Mouse (Mus musculus): ENCODE data around the gene Cnnm4.

Gene Cnnm4

GRCm38 (mm10) chr1:36473211-36473780 is 1.9 kb downstream of the Cnnm4 start:
- DNase-seq (ENCODE audit: low spot score in 2 of 2): no peak

GRCm38 (mm10) chr1:36474646-36475045 is 3.2 kb downstream of the Cnnm4 start:
- no peak for DNase-seq (ENCODE audit: low spot score in 2 of 2)

DNA sequence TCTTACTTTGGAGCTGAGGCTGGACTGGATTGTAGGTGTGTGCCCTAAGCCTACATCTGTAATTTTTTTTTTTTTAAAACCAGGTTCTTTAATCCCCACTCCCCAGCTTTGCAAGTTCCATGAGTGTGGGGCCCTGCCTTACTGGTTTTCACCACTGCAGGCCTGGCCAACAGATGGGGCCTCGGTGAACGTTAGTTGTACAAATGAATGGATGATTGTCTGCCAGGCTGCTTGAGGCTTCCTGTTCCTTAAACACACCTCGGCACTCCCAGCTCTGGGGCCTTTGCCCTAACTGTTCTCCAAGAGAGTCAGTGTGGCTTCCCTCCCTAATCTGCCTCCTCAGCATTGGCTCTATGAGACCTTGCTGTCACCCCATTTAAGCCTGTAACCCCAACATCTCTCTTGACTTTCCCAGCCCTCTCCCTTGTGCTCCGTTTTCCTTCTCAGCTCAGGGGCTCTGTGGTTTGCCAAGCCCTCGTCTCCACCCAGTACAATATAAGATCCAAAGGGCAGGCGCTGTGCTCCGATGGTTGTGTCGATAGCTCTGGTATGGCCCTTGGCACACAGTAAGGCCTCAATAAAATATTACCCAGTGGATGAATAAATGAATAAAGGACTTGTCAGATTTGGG is 4.2 kb downstream of the Cnnm4 start:
- no peak for DNase-seq (ENCODE audit: low spot score in 2 of 2)

DNA sequence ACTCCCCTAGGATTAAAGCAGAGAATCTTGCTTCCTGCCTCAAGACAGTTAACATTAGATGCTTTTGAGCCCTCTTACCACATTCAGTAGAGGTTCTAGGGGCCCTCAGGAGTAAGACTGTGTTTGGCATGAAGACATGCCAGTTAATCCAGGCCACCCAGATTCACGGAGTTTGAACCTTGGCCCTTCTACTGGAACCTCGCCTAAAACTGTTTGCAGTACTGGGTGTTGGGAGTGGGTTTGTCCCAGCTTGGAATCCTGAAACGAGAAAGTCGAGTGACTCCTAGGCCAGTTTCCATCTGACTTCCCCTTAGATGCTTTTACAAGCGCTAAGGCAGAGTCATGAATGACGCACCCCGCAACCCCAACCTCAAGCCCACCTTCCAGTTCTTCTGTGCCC is 5.0 kb downstream of the Cnnm4 start:
- DNase-seq (ENCODE audit: low spot score in 2 of 2): no peak

DNA sequence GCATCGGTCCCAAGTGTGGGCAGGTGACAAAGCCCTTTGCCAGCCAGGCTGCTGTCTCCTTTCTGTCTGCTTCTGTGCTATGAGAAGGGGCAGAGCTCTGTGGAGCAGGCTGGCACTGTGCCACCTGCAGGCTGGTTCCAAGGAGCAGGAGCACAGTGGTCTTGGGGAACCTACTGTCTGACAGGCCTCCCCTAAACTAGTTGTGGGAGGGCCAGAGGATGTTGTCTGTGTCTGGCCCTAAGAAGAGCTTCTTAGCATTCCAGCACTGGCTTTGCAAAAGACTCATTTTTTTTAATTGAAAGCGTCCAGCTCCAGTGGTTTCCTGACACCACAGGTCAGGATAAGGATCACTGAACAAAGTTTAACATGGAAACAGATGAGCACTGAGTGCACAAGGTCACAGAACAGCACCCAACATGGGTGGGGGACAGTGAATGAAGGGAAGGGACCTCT is 6.9 kb downstream of the Cnnm4 start:
- DNase-seq (ENCODE audit: low spot score in 2 of 2): no peak

- no peak for DNase-seq (ENCODE audit: low spot score in 2 of 2)
These were observed 8.8 kb downstream of the Cnnm4 start for GRCm38 (mm10) chr1:36479903-36480899.

DNA sequence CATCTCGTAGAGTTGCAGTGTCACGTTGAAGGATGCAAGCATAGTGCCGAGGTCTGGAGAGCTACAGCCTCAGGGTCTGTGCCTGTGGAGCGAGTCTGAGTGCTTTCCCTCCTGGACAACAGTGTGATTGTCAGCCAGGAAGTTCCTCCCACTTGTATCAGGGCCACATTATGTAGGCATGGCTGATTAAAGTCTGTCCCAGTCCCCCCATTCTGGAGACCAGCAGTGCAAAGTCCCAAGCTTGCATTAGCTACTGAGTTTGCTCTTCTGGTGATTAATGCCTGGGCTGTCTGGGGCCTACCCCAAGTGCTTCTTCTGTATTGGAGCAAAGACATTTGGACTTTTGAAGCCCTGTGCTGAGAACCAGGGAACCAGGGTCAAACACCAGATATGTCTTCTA is 12.4 kb downstream of the Cnnm4 start:
- no peak for DNase-seq (ENCODE audit: low spot score in 2 of 2)

DNA sequence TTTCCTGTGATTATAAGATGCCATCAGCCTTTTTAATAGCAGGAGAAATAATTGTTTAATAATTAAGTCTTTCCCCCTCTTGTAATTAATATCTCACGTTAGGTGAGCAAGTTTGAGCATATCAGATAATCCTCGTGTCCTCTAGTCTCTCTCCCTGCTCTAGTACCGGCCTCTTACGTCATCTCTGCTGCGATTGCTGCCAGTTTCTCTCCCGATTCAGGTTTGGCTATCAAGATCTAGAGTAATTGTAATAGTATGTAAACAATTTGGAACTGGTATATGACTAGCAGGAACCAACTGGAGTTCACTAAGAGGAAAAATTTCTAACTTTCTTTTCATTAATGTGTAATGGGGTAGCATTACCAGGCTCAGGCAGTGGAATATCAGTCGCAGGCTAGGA is 13.7 kb downstream of the Cnnm4 start:
- DNase-seq (ENCODE audit: low spot score in 2 of 2): no peak

DNA sequence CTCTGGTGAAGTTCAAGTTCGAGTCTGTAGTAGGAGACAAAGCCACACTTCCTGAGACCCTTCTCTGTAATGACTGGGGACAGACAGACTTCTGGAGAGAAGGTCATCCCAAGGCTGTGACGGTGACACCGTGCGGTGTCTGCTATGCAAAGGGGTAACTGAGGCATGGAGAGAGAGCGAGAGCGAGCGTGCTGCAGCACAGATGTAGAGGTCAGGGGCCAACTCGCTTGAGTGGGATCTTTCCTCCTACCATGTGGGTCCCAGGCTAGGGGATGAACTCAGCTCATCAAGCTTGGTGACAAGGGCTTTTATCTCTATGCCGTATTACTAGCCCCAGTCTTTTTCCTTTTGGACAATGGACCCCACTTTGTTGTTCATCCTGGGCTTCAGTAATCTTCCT is 15.7 kb downstream of the Cnnm4 start:
- DNase-seq (ENCODE audit: low spot score in 2 of 2): no peak

DNA sequence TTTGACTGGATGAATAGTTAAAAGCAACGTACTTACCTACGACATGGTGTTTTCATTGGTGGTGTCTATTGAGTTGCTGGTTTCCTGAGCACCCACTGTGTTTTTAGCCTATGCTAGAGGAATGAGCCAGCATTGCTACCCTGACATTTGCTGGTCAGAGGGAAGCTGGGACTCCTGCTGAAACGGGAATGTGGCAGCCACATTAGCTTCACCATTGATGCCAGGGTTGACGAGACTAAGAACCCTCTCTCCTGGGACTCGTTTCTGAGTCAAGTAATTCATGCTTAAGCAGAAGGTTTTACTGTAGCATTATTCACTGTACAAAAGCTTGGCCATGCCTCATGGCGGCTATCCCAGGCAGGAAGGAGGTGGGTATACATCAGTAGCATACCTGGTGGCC is 18.2 kb downstream of the Cnnm4 start:
- DNase-seq (ENCODE audit: low spot score in 2 of 2): no peak

- no peak for DNase-seq (ENCODE audit: low spot score in 2 of 2)
These were observed 21.2 kb downstream of the Cnnm4 start for GRCm38 (mm10) chr1:36492416-36493139.

GRCm38 (mm10) chr1:36493299-36493698 is 21.9 kb downstream of the Cnnm4 start:
- no peak for DNase-seq (ENCODE audit: low spot score in 2 of 2)

DNA sequence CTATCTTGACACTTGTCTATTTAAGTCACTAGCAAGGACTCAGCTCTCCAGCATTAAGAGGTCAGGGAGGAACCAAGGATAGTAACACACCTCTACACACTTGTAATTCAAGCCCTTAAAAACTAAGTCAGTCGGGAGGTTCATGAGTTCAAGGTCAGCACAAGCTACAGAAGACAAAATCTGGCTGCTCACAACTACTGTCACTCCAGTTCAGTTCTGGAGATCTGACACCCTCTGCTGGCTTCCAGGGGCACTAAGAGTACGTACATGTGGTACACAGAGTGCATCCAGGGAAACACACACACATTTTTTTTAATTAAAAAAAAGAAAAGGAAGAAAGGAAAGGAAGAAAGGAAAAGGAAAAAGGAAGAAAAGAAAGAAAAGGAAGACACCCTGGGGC is 25.3 kb downstream of the Cnnm4 start:
- no peak for DNase-seq (ENCODE audit: low spot score in 2 of 2)

- DNase-seq (ENCODE audit: low spot score in 2 of 2): no peak
These were observed 25.9 kb downstream of the Cnnm4 start for GRCm38 (mm10) chr1:36497312-36497711.

- peak; percentile 51 to 80 for DNase-seq (ENCODE audit: low spot score in 2 of 2)
These were observed 29.8 kb downstream of the Cnnm4 start for GRCm38 (mm10) chr1:36501261-36501660.

GRCm38 (mm10) chr1:36508238-36508637 is 36.8 kb downstream of the Cnnm4 start:
- DNase-seq (ENCODE audit: low spot score in 2 of 2): no peak

- DNase-seq (ENCODE audit: low spot score in 2 of 2): peak; percentile 100
These were observed 40.0 kb downstream of the Cnnm4 start, which contains the start of gene Cnnm3 for GRCm38 (mm10) chr1:36511289-36512021. Cnnm3 (plus strand) TSS chr1:36511867.

DNA sequence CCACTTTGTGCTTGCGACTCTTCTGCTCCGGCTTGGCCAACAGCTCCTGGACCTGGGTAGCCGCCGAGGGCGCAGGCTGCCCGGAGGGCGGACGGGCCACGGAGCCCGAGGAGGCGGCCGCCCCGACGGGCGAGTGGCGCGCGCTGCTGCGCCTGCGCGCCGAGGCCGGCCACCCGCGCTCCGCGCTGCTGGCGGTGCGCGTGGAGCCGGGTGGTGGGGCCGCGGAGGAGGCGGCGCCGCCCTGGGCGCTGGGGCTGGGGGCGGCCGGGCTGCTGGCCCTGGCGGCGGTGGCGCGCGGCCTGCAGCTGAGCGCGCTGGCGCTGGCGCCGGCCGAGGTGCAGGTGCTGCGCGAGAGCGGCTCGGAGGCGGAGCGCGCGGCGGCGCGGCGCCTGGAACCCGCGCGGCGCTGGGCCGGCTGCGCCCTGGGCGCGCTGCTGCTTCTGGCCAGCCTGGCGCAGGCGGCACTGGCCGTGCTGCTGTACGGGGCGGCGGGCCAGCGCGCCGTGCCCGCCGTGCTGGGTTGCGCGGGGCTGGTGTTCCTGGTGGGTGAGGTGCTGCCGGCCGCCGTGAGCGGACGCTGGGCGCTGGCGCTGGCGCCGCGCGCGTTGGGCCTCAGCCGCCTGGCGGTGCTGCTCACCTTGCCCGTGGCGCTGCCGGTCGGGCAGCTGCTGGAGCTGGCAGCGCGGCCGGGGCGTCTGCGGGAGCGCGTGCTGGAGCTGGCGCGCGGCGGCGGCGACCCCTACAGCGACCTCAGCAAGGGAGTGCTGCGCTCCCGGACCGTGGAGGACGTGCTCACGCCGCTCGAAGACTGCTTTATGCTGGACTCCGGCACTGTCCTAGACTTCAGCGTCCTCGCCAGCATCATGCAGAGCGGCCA is 40.9 kb downstream of the Cnnm4 start:
- peak; percentile 27 to 51 for DNase-seq (ENCODE audit: low spot score in 2 of 2)

DNA sequence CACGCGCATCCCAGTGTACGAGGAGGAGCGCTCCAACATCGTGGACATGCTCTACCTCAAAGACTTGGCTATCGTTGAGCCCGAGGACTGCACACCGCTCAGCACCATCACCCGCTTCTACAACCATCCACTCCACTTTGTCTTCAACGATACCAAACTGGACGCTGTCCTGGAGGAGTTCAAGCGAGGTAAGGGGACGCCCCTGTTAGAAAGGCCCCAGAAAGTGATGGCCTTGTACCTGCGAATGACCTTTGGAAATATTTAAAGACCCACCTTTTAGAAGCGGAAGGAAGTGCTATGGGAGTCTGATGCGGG is 41.5 kb downstream of the Cnnm4 start:
- no peak for DNase-seq (ENCODE audit: low spot score in 2 of 2)

- DNase-seq (ENCODE audit: low spot score in 2 of 2): no peak
These were observed 41.9 kb downstream of the Cnnm4 start for GRCm38 (mm10) chr1:36513310-36513709.
